Comparison of ENCODE assay signal across 8 mouse cellular contexts in genomic region chr1:74396456-74397222, GRCm38 (mm10). TPM values are rescaled to one million over a fixed set of nuclear protein-coding genes. Genes with fewer than 3 reads are reported as not detected.
DNase-seq lines count a peak whose midpoint lies in the region; ATAC-seq and TF ChIP-seq lines count a peak whose summit lies in the region.
"Not testable (repeated sequence)": the region's sequence is repeated elsewhere in the genome, so short reads cannot be mapped to it uniquely, and the experiment has no call there.

No protein-coding gene starts in this region.

- not testable (repeated sequence) for DNase-seq in forebrain, embryonic 10.5 days (ENCODE audit: extremely low spot score, low spot score); lung, postnatal 0 days (ENCODE audit: low spot score); neural tube, embryonic 11.5 days (ENCODE audit: low spot score)
- peak; percentile 13 for DNase-seq in thymus, postnatal 25 days

- TF ChIP-seq POLR2A in bone marrow macrophage, adult 2 months (IDR thresholded peaks at IDR 0.05; ENCODE audit: borderline replicate concordance, low read depth, low read length), result not testable (repeated sequence)

- TF ChIP-seq EP300 in lung, postnatal 0 days (IDR thresholded peaks at IDR 0.05), result not testable (repeated sequence)

- H3K4me1 ChIP-seq in bone marrow macrophage, adult 2 months (ENCODE audit: control insufficient read depth, insufficient read depth, low read length); lung, postnatal 0 days (ENCODE audit: insufficient read depth, low read depth, low read length); neural tube, embryonic 11.5 days (ENCODE audit: control insufficient read depth, insufficient read depth, low read length): not testable (repeated sequence)
- H3K4me1 ChIP-seq in forebrain, embryonic 10.5 days, result peaks cover 52% of the 10 kb centered on the region
- H3K4me1 ChIP-seq in heart, embryonic 13.5 days, result peaks cover 32% of the 10 kb centered on the region
- H3K4me1 ChIP-seq in intestine, embryonic 16.5 days (ENCODE audit: control insufficient read depth, insufficient read depth, low read length), result peaks cover 21% of the 10 kb centered on the region
- H3K4me1 ChIP-seq in limb, embryonic 13.5 days, result peaks cover 32% of the 10 kb centered on the region

- peak overlapping the region; percentile 76 for H3K9ac ChIP-seq in heart, embryonic 13.5 days
- H3K9ac ChIP-seq in intestine, embryonic 16.5 days (ENCODE audit: low read depth, low read length); lung, postnatal 0 days (replicated peaks; ENCODE audit: low read depth); neural tube, embryonic 11.5 days (ENCODE audit: low read length): not testable (repeated sequence)
- peak overlapping the region; percentile 70; the same call in 1 of the 2 replicates for H3K9ac ChIP-seq in limb, embryonic 13.5 days

- peak overlapping the region; percentile 91 for H3K4me2 ChIP-seq in heart, embryonic 13.5 days
- H3K4me2 ChIP-seq in intestine, embryonic 16.5 days (ENCODE audit: low read depth, low read length), result peak overlapping the region; percentile 88
- peak overlapping the region; percentile 80 for H3K4me2 ChIP-seq in limb, embryonic 13.5 days (replicated peaks)
- peak overlapping the region; percentile 83 for H3K4me2 ChIP-seq in lung, postnatal 0 days (replicated peaks; ENCODE audit: low read depth, low read length)
- peak overlapping the region; percentile 70 for H3K4me2 ChIP-seq in neural tube, embryonic 11.5 days (ENCODE audit: low read depth)

- TF ChIP-seq CTCF in bone marrow macrophage, adult 2 months (IDR thresholded peaks at IDR 0.05; ENCODE audit: low read depth, low read length); lung, postnatal 0 days (IDR thresholded peaks at IDR 0.05): not testable (repeated sequence)

- peaks cover 23% of the 10 kb centered on the region for H3K36me3 ChIP-seq in forebrain, embryonic 10.5 days (replicated peaks)
- peaks cover 26% of the 10 kb centered on the region for H3K36me3 ChIP-seq in heart, embryonic 13.5 days
- peaks cover 19% of the 10 kb centered on the region for H3K36me3 ChIP-seq in intestine, embryonic 16.5 days (ENCODE audit: control insufficient read depth, insufficient read depth, low read length)
- H3K36me3 ChIP-seq in limb, embryonic 13.5 days, result peaks cover 25% of the 10 kb centered on the region
- H3K36me3 ChIP-seq in lung, postnatal 0 days (ENCODE audit: insufficient read depth, low read length); neural tube, embryonic 11.5 days (ENCODE audit: control insufficient read depth, insufficient read depth, low read length): not testable (repeated sequence)

- H3K27ac ChIP-seq in bone marrow macrophage, adult 2 months (ENCODE audit: insufficient read depth, low read depth, low read length), result peak overlapping the region; percentile 97
- peak overlapping the region; percentile 88 for H3K27ac ChIP-seq in forebrain, embryonic 10.5 days
- peak overlapping the region; percentile 92 for H3K27ac ChIP-seq in heart, embryonic 13.5 days (replicated peaks)
- H3K27ac ChIP-seq in intestine, embryonic 16.5 days (ENCODE audit: low read length), result peak overlapping the region; percentile 91
- H3K27ac ChIP-seq in limb, embryonic 13.5 days, result peak overlapping the region; percentile 90
- H3K27ac ChIP-seq in lung, postnatal 0 days (ENCODE audit: low read length), result peak overlapping the region; percentile 84
- H3K27ac ChIP-seq in neural tube, embryonic 11.5 days (ENCODE audit: low read depth, low read length), result 0 out of 2 replicates have a peak overlapping the region, but pooled peaks have one; percentile 42

- WGBS in forebrain, embryonic 10.5 days, result 7% methylated on average over 12 of the region's 12 CpGs
- 10% methylated on average over 12 of the region's 12 CpGs for WGBS in heart, embryonic 13.5 days
- WGBS in intestine, embryonic 16.5 days, result 8% methylated on average over 11 of the region's 12 CpGs
- WGBS in limb, embryonic 13.5 days, result 5% methylated on average over 12 of the region's 12 CpGs
- WGBS in lung, postnatal 0 days, result 3% methylated on average over 11 of the region's 12 CpGs
- 12% methylated on average over 11 of the region's 12 CpGs for WGBS in neural tube, embryonic 11.5 days

- ATAC-seq in heart, embryonic 13.5 days (ENCODE audit: extremely low read depth, insufficient number of reproducible peaks, low FRiP score, low TSS enrichment); intestine, embryonic 16.5 days; limb, embryonic 13.5 days (ENCODE audit: low FRiP score, low read depth); lung, postnatal 0 days; neural tube, embryonic 11.5 days (ENCODE audit: insufficient read depth, low FRiP score, low TSS enrichment): not testable (repeated sequence)

- not testable (repeated sequence) for H3K27me3 ChIP-seq in forebrain, embryonic 10.5 days (ENCODE audit: poor library complexity, severe bottlenecking); heart, embryonic 13.5 days (replicated peaks); intestine, embryonic 16.5 days (replicated peaks; ENCODE audit: control insufficient read depth, insufficient read depth, low read length); limb, embryonic 13.5 days; lung, postnatal 0 days (replicated peaks; ENCODE audit: insufficient read depth, low read length); neural tube, embryonic 11.5 days (ENCODE audit: control insufficient read depth, insufficient read depth, low read length)

- H3K9me3 ChIP-seq in forebrain, embryonic 10.5 days; heart, embryonic 13.5 days; intestine, embryonic 16.5 days (ENCODE audit: control insufficient read depth, low read length); limb, embryonic 13.5 days; lung, postnatal 0 days (ENCODE audit: low read length); neural tube, embryonic 11.5 days (ENCODE audit: control insufficient read depth, low read length): not testable (repeated sequence)

- H3K4me3 ChIP-seq in bone marrow macrophage, adult 2 months (ENCODE audit: insufficient read depth, low read length), result peak overlapping the region; percentile 54
- H3K4me3 ChIP-seq in forebrain, embryonic 10.5 days, result peak overlapping the region; percentile 57
- peak overlapping the region; percentile 54 for H3K4me3 ChIP-seq in heart, embryonic 13.5 days
- peak overlapping the region; percentile 49 for H3K4me3 ChIP-seq in intestine, embryonic 16.5 days (ENCODE audit: low read length)
- H3K4me3 ChIP-seq in limb, embryonic 13.5 days, result peak overlapping the region; percentile 46
- peak overlapping the region; percentile 45; the same call in 1 of the 2 replicates for H3K4me3 ChIP-seq in lung, postnatal 0 days (ENCODE audit: low read depth, low read length)
- H3K4me3 ChIP-seq in neural tube, embryonic 11.5 days (ENCODE audit: low read depth, low read length), result peak overlapping the region; percentile 42

RNA-seq across cellular contexts. Expression of gene Ctdsp1, which starts 5.3 kb away (rescaled TPM):
- polyA plus RNA-seq in bone marrow macrophage, adult 2 months (2012; ENCODE audit: insufficient read depth, insufficient read length, missing spikeins), result 119 and 123 TPM in 2 replicates
- 38.0 and 38.2 TPM in 2 replicates for polyA plus RNA-seq in forebrain, embryonic 10.5 days (2016; fragmentation: Nextera tagmentation; extraction: Ambion mirVana)
- polyA plus RNA-seq in heart, embryonic 13.5 days (2015; fragmentation: Nextera tagmentation; extraction: Ambion mirVana), result 57.3 and 60.4 TPM in 2 replicates
- 69.4 and 72.3 TPM in 2 replicates for polyA plus RNA-seq in intestine, embryonic 16.5 days (2015; fragmentation: Nextera tagmentation; extraction: Ambion mirVana)
- 87.5 and 90.9 TPM in 2 replicates for polyA plus RNA-seq in limb, embryonic 13.5 days (2015; fragmentation: Nextera tagmentation; extraction: Ambion mirVana)
- polyA plus RNA-seq in lung, postnatal 0 days (2015; fragmentation: Nextera tagmentation; extraction: Ambion mirVana), result 72.5 and 75.0 TPM in 2 replicates
- polyA plus RNA-seq in neural tube, embryonic 11.5 days (2014; fragmentation: Nextera tagmentation; extraction: Ambion mirVana), result 41.5 and 43.5 TPM in 2 replicates

RNA-seq across cellular contexts. Expression of gene Vil1, which starts 12.5 kb away (rescaled TPM):
- polyA plus RNA-seq in bone marrow macrophage, adult 2 months (2012; ENCODE audit: insufficient read depth, insufficient read length, missing spikeins), result not detected in 2 replicates
- 0.12 and 0.17 TPM in 2 replicates for polyA plus RNA-seq in forebrain, embryonic 10.5 days (2016; fragmentation: Nextera tagmentation; extraction: Ambion mirVana)
- polyA plus RNA-seq in heart, embryonic 13.5 days (2015; fragmentation: Nextera tagmentation; extraction: Ambion mirVana), result 0.19 and 0.45 TPM in 2 replicates
- 207 and 244 TPM in 2 replicates for polyA plus RNA-seq in intestine, embryonic 16.5 days (2015; fragmentation: Nextera tagmentation; extraction: Ambion mirVana)
- 0.17 and 0.20 TPM in 2 replicates for polyA plus RNA-seq in limb, embryonic 13.5 days (2015; fragmentation: Nextera tagmentation; extraction: Ambion mirVana)
- polyA plus RNA-seq in lung, postnatal 0 days (2015; fragmentation: Nextera tagmentation; extraction: Ambion mirVana), result 0.75 and 1.3 TPM in 2 replicates
- 0.09 and 0.15 TPM in 2 replicates for polyA plus RNA-seq in neural tube, embryonic 11.5 days (2014; fragmentation: Nextera tagmentation; extraction: Ambion mirVana)

RNA-seq across cellular contexts. Expression of gene Slc11a1, which starts 21.6 kb away (rescaled TPM):
- polyA plus RNA-seq in bone marrow macrophage, adult 2 months (2012; ENCODE audit: insufficient read depth, insufficient read length, missing spikeins), result 539 and 588 TPM in 2 replicates
- 2.7 and 2.9 TPM in 2 replicates for polyA plus RNA-seq in forebrain, embryonic 10.5 days (2016; fragmentation: Nextera tagmentation; extraction: Ambion mirVana)
- 2.8 and 3.1 TPM in 2 replicates for polyA plus RNA-seq in heart, embryonic 13.5 days (2015; fragmentation: Nextera tagmentation; extraction: Ambion mirVana)
- 8.0 and 8.9 TPM in 2 replicates for polyA plus RNA-seq in intestine, embryonic 16.5 days (2015; fragmentation: Nextera tagmentation; extraction: Ambion mirVana)
- polyA plus RNA-seq in limb, embryonic 13.5 days (2015; fragmentation: Nextera tagmentation; extraction: Ambion mirVana), result 2.4 and 2.9 TPM in 2 replicates
- 4.6 and 4.8 TPM in 2 replicates for polyA plus RNA-seq in lung, postnatal 0 days (2015; fragmentation: Nextera tagmentation; extraction: Ambion mirVana)
- polyA plus RNA-seq in neural tube, embryonic 11.5 days (2014; fragmentation: Nextera tagmentation; extraction: Ambion mirVana), result 1.9 and 2.3 TPM in 2 replicates

RNA-seq across cellular contexts. Expression of gene Catip, which starts 34.7 kb away (rescaled TPM):
- 0.60 and 0.76 TPM in 2 replicates for polyA plus RNA-seq in bone marrow macrophage, adult 2 months (2012; ENCODE audit: insufficient read depth, insufficient read length, missing spikeins)
- polyA plus RNA-seq in forebrain, embryonic 10.5 days (2016; fragmentation: Nextera tagmentation; extraction: Ambion mirVana), result 0.12 and 0.34 TPM in 2 replicates
- polyA plus RNA-seq in heart, embryonic 13.5 days (2015; fragmentation: Nextera tagmentation; extraction: Ambion mirVana), result 0.33 and 0.38 TPM in 2 replicates
- 0.24 and 0.50 TPM in 2 replicates for polyA plus RNA-seq in intestine, embryonic 16.5 days (2015; fragmentation: Nextera tagmentation; extraction: Ambion mirVana)
- polyA plus RNA-seq in limb, embryonic 13.5 days (2015; fragmentation: Nextera tagmentation; extraction: Ambion mirVana), result 1.2 and 1.5 TPM in 2 replicates
- polyA plus RNA-seq in lung, postnatal 0 days (2015; fragmentation: Nextera tagmentation; extraction: Ambion mirVana), result 3.4 and 5.1 TPM in 2 replicates
- polyA plus RNA-seq in neural tube, embryonic 11.5 days (2014; fragmentation: Nextera tagmentation; extraction: Ambion mirVana), result 0.20 and 0.26 TPM in 2 replicates

Comparison
In these comparisons a context has a peak if more than half of its experiments do, and no peak if none do; other contexts are left out.
1. H3K27ac ChIP-seq: peak in every context shown above with its lines; median percentile 97 in bone marrow macrophage, adult 2 months; 92 in heart, embryonic 13.5 days; 91 in intestine, embryonic 16.5 days; 90 in limb, embryonic 13.5 days; 88 in forebrain, embryonic 10.5 days; 84 in lung, postnatal 0 days; 42 in neural tube, embryonic 11.5 days.
2. RNA of gene Vil1, which starts 12.5 kb away (polyA plus RNA-seq): 207 to 244 TPM in intestine, embryonic 16.5 days; 0.75 to 1.3 TPM in lung, postnatal 0 days, 0.19 to 0.45 TPM in heart, embryonic 13.5 days, not detected in bone marrow macrophage, adult 2 months, 0.17 to 0.20 TPM in limb, embryonic 13.5 days, 0.12 to 0.17 TPM in forebrain, embryonic 10.5 days and 0.09 to 0.15 TPM in neural tube, embryonic 11.5 days; every median in the first group is over 10 times any median in the second.
3. RNA of gene Slc11a1, which starts 21.6 kb away (polyA plus RNA-seq): 539 to 588 TPM in bone marrow macrophage, adult 2 months; 8.0 to 8.9 TPM in intestine, embryonic 16.5 days, 4.6 to 4.8 TPM in lung, postnatal 0 days, 2.8 to 3.1 TPM in heart, embryonic 13.5 days, 2.4 to 2.9 TPM in limb, embryonic 13.5 days, 2.7 to 2.9 TPM in forebrain, embryonic 10.5 days and 1.9 to 2.3 TPM in neural tube, embryonic 11.5 days; every median in the first group is over 10 times any median in the second.
4. Peak in every context shown above with its lines, with median percentiles within 50 percentile points of each other: H3K4me3 ChIP-seq and H3K4me2 ChIP-seq.